Mouse (Mus musculus): Measurements from ENCODE around the gene Sult2a2.
"Not testable (repeated sequence)": the region's sequence is repeated elsewhere in the genome, so short reads cannot be mapped to it uniquely, and the experiment has no call there.

Gene Sult2a2

DNA sequence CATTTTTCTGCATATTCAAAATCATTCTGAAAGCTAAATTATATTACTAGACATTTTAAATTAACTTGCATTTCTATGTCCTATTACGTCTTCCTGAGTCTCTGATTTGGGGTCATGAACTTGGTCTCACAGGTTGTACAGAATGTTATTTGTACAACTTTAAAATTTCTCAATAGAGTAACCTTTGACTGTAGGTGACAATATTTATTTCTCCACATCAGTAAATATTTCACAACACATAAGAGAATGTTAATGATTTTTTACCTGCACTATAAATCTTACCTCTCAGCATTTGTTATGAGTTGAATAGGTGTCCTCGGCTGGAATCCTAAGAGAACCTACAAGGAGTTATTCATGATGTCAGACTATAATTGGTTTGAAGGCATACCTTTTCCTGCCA lies at the start of gene Sult2a2:
Gene Sult2a2, plus strand, starts transcription at position 301 of the 400 bp plus-strand sequence.
- DNase-seq (ENCODE audit: low read depth), result not testable (repeated sequence)

DNA sequence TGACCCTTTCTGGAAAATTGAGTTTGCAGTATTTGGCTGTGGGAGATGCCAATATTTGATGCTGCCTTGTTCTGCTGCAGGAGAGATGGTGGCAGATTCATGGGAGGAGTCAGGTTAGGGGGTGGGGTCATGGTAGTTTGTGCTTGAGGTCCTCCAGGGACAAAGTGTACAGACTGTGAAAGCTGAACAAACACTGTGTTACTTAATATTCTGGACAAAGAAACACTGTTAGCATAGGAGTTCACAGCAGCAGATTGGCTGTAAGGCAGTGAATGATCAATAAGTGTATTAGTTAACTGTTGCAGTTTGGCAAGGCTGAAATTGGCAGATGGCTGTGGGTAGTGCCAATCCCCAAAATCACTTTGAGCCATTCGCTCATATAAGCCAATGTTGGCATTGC lies 80.6 kb downstream of the Sult2a2 start:
- no peak for DNase-seq (ENCODE audit: low read depth)
